Mouse (Mus musculus): ENCODE data around the gene Bfsp1.

GRCm38 (mm10) chr2:143837291-143837701 lies 25.7 kb downstream of the Bfsp1 start:
- TF ChIP-seq CTCF (IDR thresholded peaks at IDR 0.05; ENCODE audit: insufficient read depth, low read depth, low read length) (peak; percentile 33; the same call in 1 of the 2 replicates), POLR2A (IDR thresholded peaks at IDR 0.05; ENCODE audit: insufficient read depth, low read depth, low read length) (no peak)
